Mouse (Mus musculus): ENCODE measurements around the gene Gdf5. TPM values are rescaled to one million over a fixed set of nuclear protein-coding genes. Genes with fewer than 3 reads are reported as not detected.

The Gdf5 gene
- polyA plus RNA-seq, 1 experiment from 2014 or later, result 66.1 TPM

GRCm38 (mm10) chr2:155895046-155895735 lies 50.0 kb downstream of the Gdf5 start:
- no peak overlapping the region for H3K4me2 ChIP-seq
- no peaks in the 10 kb centered on the region for H3K4me1 ChIP-seq (replicated peaks)
- no peak overlapping the region for H3K27ac ChIP-seq
- H3K9me3 ChIP-seq, result no peaks in the 10 kb centered on the region
- no peak for ATAC-seq (ENCODE audit: insufficient number of reproducible peaks, insufficient read depth, low FRiP score, low TSS enrichment, low read depth)
- no peak overlapping the region for H3K9ac ChIP-seq (replicated peaks)
- peaks cover 79% of the 10 kb centered on the region for H3K36me3 ChIP-seq
- H3K4me3 ChIP-seq (replicated peaks), result no peak overlapping the region
- WGBS, result 90% methylated on average over 16 of the region's 16 CpGs
- H3K27me3 ChIP-seq, result no peaks in the 10 kb centered on the region

- WGBS, result 93% methylated on average over 13 of the region's 13 CpGs
- Histone ChIP-seq H3K27me3 (no peaks in the 10 kb centered on the region), H3K4me2 (no peak overlapping the region), H3K9ac (replicated peaks) (no peak overlapping the region), H3K4me3 (replicated peaks) (no peak overlapping the region), H3K27ac (no peak overlapping the region), H3K36me3 (peaks cover 73% of the 10 kb centered on the region), H3K9me3 (no peaks in the 10 kb centered on the region), H3K4me1 (replicated peaks) (no peaks in the 10 kb centered on the region)
- ATAC-seq (ENCODE audit: insufficient number of reproducible peaks, insufficient read depth, low FRiP score, low TSS enrichment, low read depth), result no peak
These were observed 50.7 kb downstream of the Gdf5 start for GRCm38 (mm10) chr2:155894307-155895045.

Other genes starting within 250 kb of the Gdf5 start
- 24.2 and 26.3 TPM in 2 replicates for gene Edem2, start 215.9 kb downstream of the Gdf5 start, polyA plus RNA-seq (2016; fragmentation: Nextera tagmentation; extraction: Ambion mirVana)
- gene Gm17581, start 209.5 kb downstream of the Gdf5 start, polyA plus RNA-seq (2016; fragmentation: Nextera tagmentation; extraction: Ambion mirVana), result not detected in 2 replicates
- gene Procr, start 194.2 kb downstream of the Gdf5 start, polyA plus RNA-seq (2016; fragmentation: Nextera tagmentation; extraction: Ambion mirVana), result 3.5 and 4.1 TPM in 2 replicates
- 0.09 and 0.10 TPM in 2 replicates for gene Mmp24, start 170.0 kb downstream of the Gdf5 start, polyA plus RNA-seq (2016; fragmentation: Nextera tagmentation; extraction: Ambion mirVana)
- gene BC029722, start 125.9 kb downstream of the Gdf5 start, polyA plus RNA-seq (2016; fragmentation: Nextera tagmentation; extraction: Ambion mirVana), result 13.0 and 13.5 TPM in 2 replicates
- 180 and 186 TPM in 2 replicates for gene Eif6, start 118.4 kb downstream of the Gdf5 start, polyA plus RNA-seq (2016; fragmentation: Nextera tagmentation; extraction: Ambion mirVana)
- 0.28 and 0.31 TPM in 2 replicates for gene Fam83c, start 110.5 kb downstream of the Gdf5 start, polyA plus RNA-seq (2016; fragmentation: Nextera tagmentation; extraction: Ambion mirVana)
- 64.8 and 66.9 TPM in 2 replicates for gene Uqcc1, start 15.1 kb downstream of the Gdf5 start, polyA plus RNA-seq (2016; fragmentation: Nextera tagmentation; extraction: Ambion mirVana)
- 0.40 and 0.72 TPM in 2 replicates for gene Gm15557, start 4.6 kb downstream of the Gdf5 start, polyA plus RNA-seq (2016; fragmentation: Nextera tagmentation; extraction: Ambion mirVana)
- 35.1 and 40.6 TPM in 2 replicates for gene Cep250, start 11.1 kb upstream of the Gdf5 start, polyA plus RNA-seq (2016; fragmentation: Nextera tagmentation; extraction: Ambion mirVana)
- gene 6430550D23Rik, start 62.6 kb upstream of the Gdf5 start, polyA plus RNA-seq (2016; fragmentation: Nextera tagmentation; extraction: Ambion mirVana), result 1.5 TPM in 2 replicates
- gene Ergic3, start 62.7 kb upstream of the Gdf5 start, polyA plus RNA-seq (2016; fragmentation: Nextera tagmentation; extraction: Ambion mirVana), result 184 and 185 TPM in 2 replicates
- 0.22 TPM in 1 of 2 replicates, not detected in the other for gene Fer1l4, start 107.6 kb upstream of the Gdf5 start, polyA plus RNA-seq (2016; fragmentation: Nextera tagmentation; extraction: Ambion mirVana)
- 6.4 and 6.9 TPM in 2 replicates for gene Spag4, start 119.8 kb upstream of the Gdf5 start, polyA plus RNA-seq (2016; fragmentation: Nextera tagmentation; extraction: Ambion mirVana)
- 73.9 TPM in 2 replicates for gene Cpne1, start 166.6 kb upstream of the Gdf5 start, polyA plus RNA-seq (2016; fragmentation: Nextera tagmentation; extraction: Ambion mirVana)
- gene Rbm12, start 166.6 kb upstream of the Gdf5 start, polyA plus RNA-seq (2016; fragmentation: Nextera tagmentation; extraction: Ambion mirVana), result 38.0 and 51.8 TPM in 2 replicates
- gene Gm28036, start 181.7 kb upstream of the Gdf5 start, polyA plus RNA-seq (2016; fragmentation: Nextera tagmentation; extraction: Ambion mirVana), result 16.8 and 22.0 TPM in 2 replicates
- gene Romo1, start 198.7 kb upstream of the Gdf5 start, polyA plus RNA-seq (2016; fragmentation: Nextera tagmentation; extraction: Ambion mirVana), result 447 and 463 TPM in 2 replicates
- gene Nfs1, start 198.8 kb upstream of the Gdf5 start, polyA plus RNA-seq (2016; fragmentation: Nextera tagmentation; extraction: Ambion mirVana), result 32.9 and 33.7 TPM in 2 replicates
- gene Rbm39, start 234.9 kb upstream of the Gdf5 start, polyA plus RNA-seq (2016; fragmentation: Nextera tagmentation; extraction: Ambion mirVana), result 757 and 825 TPM in 2 replicates